Mouse (Mus musculus) midbrain, embryonic 14.5 days (tissue): Measurements from ENCODE around the gene Calhm5. TPM values are rescaled to one million over a fixed set of nuclear protein-coding genes. Genes with fewer than 3 reads are reported as not detected.

Experiments
- ATAC-seq: fragments of 200-750 bp; cut with Nextera tagmentation; 2 replicates; pipeline ENCODE4 v1.8.0; 2017; ENCODE audit warnings: moderate number of reproducible peaks, moderate library complexity; ENCODE audit not compliant: low FRiP score, low TSS enrichment
- DNase-seq: peaks from one replicate; pipeline ENCODE4 v3.0.0-alpha.2; 2015
- H3K27ac ChIP-seq: fragments of 300-500 bp; sonication (generic); replicated peaks from 2 replicates; pipeline ENCODE4 v1.5.1; 2014; ENCODE audit warnings: mild to moderate bottlenecking, low read depth, low read length, moderate library complexity
- H3K27me3 ChIP-seq: fragments of 300-500 bp; sonication (generic); 2 replicates; pipeline ENCODE4 v1.6.1; 2014; ENCODE audit warnings: low read length, control low read depth, mixed read lengths; ENCODE audit not compliant: control insufficient read depth, insufficient read depth
- H3K36me3 ChIP-seq: fragments of 300-500 bp; sonication (generic); 2 replicates; pipeline ENCODE4 v1.6.1; 2014; ENCODE audit warnings: low read length, control low read depth; ENCODE audit not compliant: control insufficient read depth, insufficient read depth
- H3K4me1 ChIP-seq: fragments of 300-500 bp; sonication (generic); 2 replicates; pipeline ENCODE4 v1.6.1; 2014; ENCODE audit warnings: mild to moderate bottlenecking, antibody characterized with exemption, low read length, control low read depth; ENCODE audit not compliant: control insufficient read depth, insufficient read depth
- H3K4me2 ChIP-seq: fragments of 300-500 bp; sonication (generic); 2 replicates; pipeline ENCODE4 v1.6.1; 2014; ENCODE audit warnings: mild to moderate bottlenecking, low read length, moderate library complexity
- H3K4me3 ChIP-seq: fragments of 300-500 bp; sonication (generic); replicated peaks from 2 replicates; pipeline ENCODE4 v1.5.1; 2014; ENCODE audit warnings: low read depth, low read length
- H3K9ac ChIP-seq: fragments of 300-500 bp; sonication (generic); replicated peaks from 2 replicates; pipeline ENCODE4 v1.6.1; 2014; ENCODE audit warnings: mild to moderate bottlenecking, low read length, moderate library complexity
- H3K9me3 ChIP-seq: fragments of 300-500 bp; sonication (generic); 2 replicates; pipeline ENCODE4 v1.6.1; 2016; ENCODE audit warnings: low read length, control low read depth, mixed read lengths; ENCODE audit not compliant: control insufficient read depth
- WGBS: fragments of 180-500 bp; shearing (Covaris S2); extraction: QIAGEN DNeasy Blood & Tissue Kit; methylation state at CpG from one replicate; pipeline ENCODE4 v1.1.7; 2014; 5-methylcytosine and 5-hydroxymethylcytosine counted together
- polyA plus RNA-seq: library from polyadenylated mRNA; unstranded; fragments of >200 nt; fragmentation: Nextera tagmentation; extraction: Ambion mirVana; gene quantifications from 2 replicates; pipeline ENCODE4 v1.2.1, GENCODE M21; 2014

Calhm5 gene
- polyA plus RNA-seq, 1 experiment from 2014 or later = 0.62 TPM

GRCm38 (mm10) chr10:34044210-34044609 is 52.1 kb downstream of the Calhm5 start, which contains the start of gene Calhm4:
Gene Calhm4, minus strand, starts transcription at chr10:34044310.
- no peak within 1 kb of the TSS for H3K27ac ChIP-seq
- ATAC-seq (no peak), DNase-seq (no peak)
- H3K4me1 ChIP-seq = no peaks in the 10 kb centered on the region
- no peak within 1 kb of the TSS for H3K4me3 ChIP-seq
- no peaks in the 10 kb centered on the region for H3K27me3 ChIP-seq
- H3K9me3 ChIP-seq = no peaks in the 10 kb centered on the region
- H3K36me3 ChIP-seq = no peaks in the 10 kb centered on the region
- no peak within 1 kb of the TSS for H3K4me2 ChIP-seq
- no peak within 1 kb of the TSS for H3K9ac ChIP-seq
- 87% methylated on average over 5 of the region's 5 CpGs for WGBS

Other genes starting within 250 kb of the Calhm5 start
- gene Sult3a1, start 238.8 kb downstream of the Calhm5 start, polyA plus RNA-seq = not detected in 2 replicates
- gene Rsph4a, start 191.4 kb downstream of the Calhm5 start, polyA plus RNA-seq = 0.51 and 0.74 TPM in 2 replicates
- 21.6 and 27.7 TPM in 2 replicates for gene Zup1, start 145.2 kb downstream of the Calhm5 start, polyA plus RNA-seq
- 135 and 152 TPM in 2 replicates for gene Rwdd1, start 76.9 kb downstream of the Calhm5 start, polyA plus RNA-seq
- not detected in 2 replicates for gene Trappc3l, start 58.9 kb downstream of the Calhm5 start, polyA plus RNA-seq
- gene Calhm4, start 52.2 kb downstream of the Calhm5 start, polyA plus RNA-seq = not detected in 2 replicates
- gene Calhm6, start 31.5 kb upstream of the Calhm5 start, polyA plus RNA-seq = 0.27 and 1.0 TPM in 2 replicates
- 3.0 and 9.4 TPM in 2 replicates for gene Dse, start 111.2 kb upstream of the Calhm5 start, polyA plus RNA-seq
- 99.8 and 106 TPM in 2 replicates for gene Tspyl1, start 185.7 kb upstream of the Calhm5 start, polyA plus RNA-seq
- gene Tspyl4, start 200.9 kb upstream of the Calhm5 start, polyA plus RNA-seq = 131 and 247 TPM in 2 replicates